Mouse (Mus musculus) CH12.LX (cell line): ENCODE measurements at regions not wholly inside any gene's neighbourhood (a gene's known extent, or its start where the extent isn't known, plus 50 kb on each side); places are given as distances from the start of the nearest gene placed in this dataset.

Source experiments
- DNase-seq: peaks from one replicate; pipeline ENCODE4 v3.0.0-alpha.2; 2013; ENCODE audit errors: extremely low read depth
- H3K27ac ChIP-seq: 2 replicates; pipeline ENCODE4 v1.5.1; 2012; ENCODE audit warnings: low read depth, mild to moderate bottlenecking, control low read depth, moderate library complexity; ENCODE audit not compliant: insufficient read depth
- H3K27me3 ChIP-seq: replicated peaks from 2 replicates; pipeline ENCODE3; 2012; ENCODE audit warnings: inconsistent platforms
- H3K36me3 ChIP-seq, 2 experiments: replicated peaks in 1 of 2; 2 replicates each; pipeline versions ENCODE3 to v1.6.1; 2012; ENCODE audit warnings: inconsistent platforms in 1 of 2, low read length in 1 of 2, mild to moderate bottlenecking in 1 of 2, mixed read lengths in 1 of 2, moderate library complexity in 1 of 2; ENCODE audit not compliant: control insufficient read depth in 1 of 2, insufficient read depth in 1 of 2
- H3K4me1 ChIP-seq, 2 experiments: 2 replicates each; pipeline ENCODE4 v1.6.1; 2012; ENCODE audit warnings: inconsistent platforms in 1 of 2, moderate library complexity in 1 of 2; ENCODE audit not compliant: insufficient read depth in 2 of 2, control insufficient read depth in 1 of 2
- H3K4me2 ChIP-seq: 2 replicates; pipeline ENCODE4 v1.6.1; 2012; ENCODE audit warnings: low read depth, mild to moderate bottlenecking, control low read depth; ENCODE audit not compliant: poor library complexity, insufficient read depth, severe bottlenecking
- H3K4me3 ChIP-seq, 3 experiments: fragments of 150-350 bp in 1 of 3; sonication (generic) in 1 of 3; replicated peaks in 1 of 3; 2 replicates each; pipeline versions ENCODE3 to v1.5.1; 2011 to 2012; ENCODE audit warnings: low read depth in 2 of 3, low read length in 2 of 3, mild to moderate bottlenecking in 2 of 3, moderate library complexity in 2 of 3, control low read depth in 1 of 3, improper control_type of control experiment in 1 of 3, inconsistent platforms in 1 of 3, mixed read lengths in 1 of 3; ENCODE audit not compliant: poor library complexity in 1 of 3
- H3K79me2 ChIP-seq: replicated peaks from 2 replicates; pipeline ENCODE4 v1.6.1; 2012; ENCODE audit warnings: mild to moderate bottlenecking, moderate library complexity; ENCODE audit not compliant: control insufficient read depth, poor library complexity, insufficient read depth, severe bottlenecking; ENCODE audit errors: extremely low read depth
- H3K9ac ChIP-seq: 2 replicates; pipeline ENCODE4 v1.6.1; 2012; ENCODE audit warnings: low read depth, mild to moderate bottlenecking, control low read depth, moderate library complexity; ENCODE audit not compliant: insufficient read depth
- H3K9me3 ChIP-seq: replicated peaks from 2 replicates; pipeline ENCODE3; 2012; ENCODE audit warnings: low read length, inconsistent platforms, mixed read lengths
- CHD1 ChIP-seq: IDR thresholded peaks from 2 replicates; pipeline ENCODE4 v1.6.1; 2012; ENCODE audit warnings: low read depth, low read length, improper control_type of control experiment, inconsistent platforms
- CHD2 ChIP-seq: IDR thresholded peaks from 2 replicates; pipeline ENCODE4 v1.6.1; 2011; ENCODE audit warnings: low read length, improper control_type of control experiment
- ELF1 ChIP-seq: IDR thresholded peaks from 2 replicates; pipeline ENCODE4 v1.6.1; 2014; ENCODE audit warnings: low read depth, mild to moderate bottlenecking, inconsistent platforms, low read length, improper control_type of control experiment
- ETS1 ChIP-seq: conservative IDR thresholded peaks from 2 replicates; pipeline ENCODE4 v1.6.1; 2012; ENCODE audit warnings: low read depth, mild to moderate bottlenecking, inconsistent platforms, low read length, improper control_type of control experiment, moderate library complexity
- GABPA ChIP-seq: IDR thresholded peaks from 2 replicates; pipeline ENCODE4 v1.6.1; 2012; ENCODE audit warnings: low read depth, low read length, improper control_type of control experiment, inconsistent platforms; ENCODE audit not compliant: insufficient replicate concordance
- IRF4 ChIP-seq: IDR thresholded peaks from 2 replicates; pipeline ENCODE4 v1.6.1; 2014; ENCODE audit warnings: low read depth, mild to moderate bottlenecking, inconsistent platforms, low read length, improper control_type of control experiment
- KAT2A ChIP-seq: IDR thresholded peaks from 2 replicates; pipeline ENCODE4 v1.6.1; 2012; ENCODE audit warnings: low read length, improper control_type of control experiment, inconsistent platforms; ENCODE audit not compliant: insufficient replicate concordance
- MAFK ChIP-seq: IDR thresholded peaks from 2 replicates; pipeline ENCODE4 v1.6.1; 2011; ENCODE audit warnings: low read length, improper control_type of control experiment; ENCODE audit not compliant: insufficient replicate concordance
- MAX ChIP-seq: IDR thresholded peaks from 2 replicates; pipeline ENCODE4 v1.6.1; 2011; ENCODE audit warnings: low read length, improper control_type of control experiment
- MXI1 ChIP-seq: IDR thresholded peaks from 2 replicates; pipeline ENCODE4 v1.6.1; 2011; ENCODE audit warnings: mild to moderate bottlenecking, low read depth, low read length, improper control_type of control experiment
- MYC ChIP-seq: IDR thresholded peaks from 2 replicates; pipeline ENCODE4 v1.6.1; 2011; ENCODE audit warnings: low read depth, mild to moderate bottlenecking, improper control_type of control experiment, low read length
- NRF1 ChIP-seq: IDR thresholded peaks from 2 replicates; pipeline ENCODE4 v1.6.1; 2014; ENCODE audit warnings: low read depth, mild to moderate bottlenecking, inconsistent platforms, low read length, improper control_type of control experiment, moderate library complexity
- POLR2A ChIP-seq: IDR thresholded peaks from 2 replicates; pipeline ENCODE4 v1.6.1; 2011; ENCODE audit warnings: low read depth, mild to moderate bottlenecking, improper control_type of control experiment, low read length
- POLR2AphosphoS2 ChIP-seq: IDR thresholded peaks from 2 replicates; pipeline ENCODE4 v1.6.1; 2011; ENCODE audit warnings: low read depth, low read length, improper control_type of control experiment
- RAD21 ChIP-seq: IDR thresholded peaks from 2 replicates; pipeline ENCODE4 v1.6.1; 2011; ENCODE audit warnings: low read depth, mild to moderate bottlenecking, low read length, improper control_type of control experiment, moderate library complexity
- RCOR1 ChIP-seq: conservative IDR thresholded peaks from 2 replicates; pipeline ENCODE4 v1.6.1; 2012; ENCODE audit warnings: low read depth, mild to moderate bottlenecking, inconsistent platforms, low read length, improper control_type of control experiment
- SIN3A ChIP-seq: IDR thresholded peaks from 2 replicates; pipeline ENCODE4 v1.6.1; 2012; ENCODE audit warnings: low read length, improper control_type of control experiment, inconsistent platforms
- SMC3 ChIP-seq: IDR thresholded peaks from 2 replicates; pipeline ENCODE4 v1.6.1; 2011; ENCODE audit warnings: low read depth, low read length, improper control_type of control experiment
- USF1 ChIP-seq: IDR thresholded peaks from 2 replicates; pipeline ENCODE4 v1.6.1; 2014; ENCODE audit warnings: low read depth, mild to moderate bottlenecking, inconsistent platforms, low read length, improper control_type of control experiment
- USF2 ChIP-seq: conservative IDR thresholded peaks from 2 replicates; pipeline ENCODE4 v1.6.1; 2011; ENCODE audit warnings: low read depth, low read length, improper control_type of control experiment
- ZKSCAN1 ChIP-seq: IDR thresholded peaks from 2 replicates; pipeline ENCODE4 v1.6.1; 2012; ENCODE audit warnings: low read depth, inconsistent platforms, low read length, improper control_type of control experiment, borderline replicate concordance
- dilution Hi-C: fragments of 300-500 bp; cut with MboI; formaldehyde crosslinking; loops from 2 replicates; pipeline ENCODE4 v1.14.3; 2020; ENCODE audit warnings: low sequenced_read_pairs; ENCODE audit not compliant: extremely low pct_unique_long_range_greater_than_20kb, extremely low pct_ligation_motif_present
- in situ Hi-C: fragments of 300-500 bp; cut with MboI; formaldehyde crosslinking; loops from 3 replicates; pipeline ENCODE4 v1.14.3; 2019; ENCODE audit warnings: low sequenced_read_pairs, low pct_ligation_motif_present, low pct_unique_long_range_greater_than_20kb, mixed read lengths

- Histone ChIP-seq H3K27ac (no peak overlapping the region), H3K27me3 (no peaks in the 10 kb centered on the region), H3K4me1 (peaks cover 0 to 13% of the 10 kb centered on the region in 2 experiments; a peak in 2 of 4 replicates), H3K36me3 (no peaks in the 10 kb centered on the region), H3K4me3 (no peak overlapping the region)
- DNase-seq = no peak
- TF ChIP-seq MXI1 = no peak
- TF ChIP-seq, all 38 proteins: peak for 0
- dilution Hi-C loops (no loop called here), in situ Hi-C loops (no loop called here)
- Histone ChIP-seq H3K9ac (no peak overlapping the region), H3K79me2 (no peaks in the 10 kb centered on the region), H3K9me3 (no peaks in the 10 kb centered on the region), H3K4me2 (no peak overlapping the region)
Observed at GRCm38 (mm10) chr8:128282802-128283201, 75.6 kb upstream of the Nrp1 start.

DNA sequence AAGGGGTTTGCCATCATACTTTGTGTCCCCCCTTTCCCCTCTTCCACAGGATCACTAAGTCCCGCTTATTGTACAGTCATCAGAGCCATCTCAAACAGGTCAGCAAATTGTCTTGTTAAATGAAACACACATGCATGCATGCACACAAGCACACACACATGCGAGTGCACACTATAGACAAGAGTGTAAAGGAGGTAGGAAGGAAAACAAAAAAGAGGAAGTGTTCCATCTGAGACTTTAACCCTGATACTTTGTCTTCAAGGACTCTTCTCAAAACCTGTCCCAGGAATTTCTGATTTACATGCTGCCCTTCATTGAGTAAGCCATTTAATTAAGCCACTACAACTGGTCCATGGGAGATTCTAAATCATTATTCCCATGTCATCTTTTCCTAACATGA is 75.0 kb upstream of the Nrp1 start:
- in situ Hi-C loops (no loop called here), dilution Hi-C loops (no loop called here)
- Histone ChIP-seq H3K9ac (no peak overlapping the region), H3K4me2 (no peak overlapping the region), H3K27me3 (no peaks in the 10 kb centered on the region), H3K4me3 (no peak overlapping the region), H3K27ac (no peak overlapping the region), H3K36me3 (no peaks in the 10 kb centered on the region), H3K9me3 (no peaks in the 10 kb centered on the region), H3K79me2 (no peaks in the 10 kb centered on the region), H3K4me1 (peaks cover 0 to 13% of the 10 kb centered on the region in 2 experiments; a peak in 2 of 4 replicates)
- no peak for TF ChIP-seq KAT2A
- peak; percentile 31; the same call in 1 of the 2 replicates for TF ChIP-seq IRF4
- DNase-seq = no peak

DNA sequence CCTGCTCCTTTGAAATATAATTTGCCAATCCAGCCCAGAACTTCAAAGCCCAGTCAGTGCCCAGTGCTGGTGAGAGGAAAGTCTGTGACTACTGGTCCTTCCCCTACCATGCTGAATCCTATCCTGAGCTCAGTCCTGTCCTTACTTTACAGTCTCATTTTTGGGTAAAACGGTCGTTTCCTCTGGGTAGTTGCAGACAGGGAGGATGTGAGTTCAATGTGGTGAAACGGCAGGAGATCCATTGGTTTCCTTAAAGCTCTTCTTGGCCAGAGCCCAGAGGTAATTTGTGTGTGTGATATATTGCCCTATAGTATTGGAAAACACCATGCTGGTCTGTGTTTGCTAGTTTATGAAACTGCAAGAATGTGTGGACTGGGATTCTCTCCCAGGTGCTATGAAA is 73.6 kb upstream of the Nrp1 start:
- in situ Hi-C loops = no loop called here
- Histone ChIP-seq H3K4me1 (peaks cover 0 to 13% of the 10 kb centered on the region in 2 experiments; a peak in 2 of 4 replicates), H3K27ac (no peak overlapping the region), H3K9me3 (no peaks in the 10 kb centered on the region), H3K27me3 (no peaks in the 10 kb centered on the region), H3K36me3 (no peaks in the 10 kb centered on the region), H3K4me3 (no peak overlapping the region), H3K4me2 (no peak overlapping the region), H3K9ac (no peak overlapping the region), H3K79me2 (no peaks in the 10 kb centered on the region)
- TF ChIP-seq RAD21 (no peak), CHD2 (no peak), SMC3 (no peak), ETS1 (no peak), NRF1 (no peak), MAFK (no peak), MYC (no peak), GABPA (no peak), SIN3A (no peak), POLR2A (no peak), RCOR1 (no peak), ZKSCAN1 (no peak), MAX (no peak), CHD1 (no peak), POLR2AphosphoS2 (no peak), IRF4 (no peak), ELF1 (no peak), USF1 (no peak), USF2 (no peak)
- dilution Hi-C loops = no loop called here
- DNase-seq = no peak
